ENCODE assay signal across 8 mouse cellular contexts in the genomic region with DNA sequence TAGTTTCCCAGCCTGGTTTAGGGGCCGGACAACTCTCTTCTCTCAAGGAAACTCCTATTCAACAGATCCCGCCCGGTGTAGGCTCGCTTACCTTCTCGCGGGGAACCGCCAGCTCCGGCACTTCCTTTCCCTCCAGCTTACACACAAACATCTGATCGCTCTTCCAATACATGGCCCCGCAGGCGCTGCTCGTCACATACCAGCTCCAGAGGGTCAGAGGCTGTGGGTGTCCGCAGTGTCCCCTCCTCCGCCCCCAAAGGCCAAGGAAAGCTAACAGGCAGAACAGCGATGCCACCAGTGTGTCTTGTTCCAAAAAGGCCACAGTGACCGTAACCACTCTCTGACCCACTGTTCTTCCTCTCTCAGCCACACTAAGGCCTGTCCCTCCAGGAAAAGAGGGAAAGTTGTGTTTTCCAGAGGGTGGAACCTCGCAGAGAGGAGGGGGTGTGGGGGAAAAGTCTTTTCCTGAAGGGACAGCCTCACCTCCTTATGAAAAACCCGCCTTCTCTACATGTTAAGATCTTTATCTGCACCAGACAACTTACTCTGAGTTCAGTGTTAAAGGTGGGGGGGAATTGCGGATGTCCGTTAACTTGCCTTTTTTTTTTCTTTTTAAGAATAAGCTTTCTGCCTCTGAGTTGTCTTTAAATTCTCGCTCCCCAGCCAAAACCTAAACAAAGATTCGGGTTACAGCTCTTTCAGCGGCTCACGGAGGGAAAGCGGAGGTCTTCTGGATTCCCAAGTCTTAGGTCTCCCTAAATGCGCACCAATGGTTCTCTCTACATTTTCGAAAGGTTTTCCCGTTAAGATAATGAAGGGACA. TPM values are rescaled to one million over a fixed set of nuclear protein-coding genes. Genes with fewer than 3 reads are reported as not detected.
A peak's percentile ranks its signal among the peaks of the same experiment; 100 is the strongest.
DNase-seq lines count a peak whose midpoint lies in the region; ATAC-seq lines count a peak whose summit lies in the region.

A gene (minus strand): TSS at position 479 of the 822 bp plus-strand sequence.

- H3K4me2 ChIP-seq in hindbrain, embryonic 16.5 days (ENCODE audit: low read length), result 0 out of 2 replicates have a peak within 1 kb of the TSS, but pooled peaks have one; percentile 10
- H3K4me2 ChIP-seq in midbrain, embryonic 12.5 days (replicated peaks), result peak within 1 kb of the TSS; percentile 63

- H3K36me3 ChIP-seq in hindbrain, embryonic 16.5 days (ENCODE audit: control insufficient read depth, insufficient read depth, low read length), result no peaks in the 10 kb centered on the region
- H3K36me3 ChIP-seq in midbrain, embryonic 12.5 days, result no peaks in the 10 kb centered on the region

- no peak within 1 kb of the TSS for H3K27ac ChIP-seq in hindbrain, embryonic 16.5 days (ENCODE audit: low read depth, low read length)
- H3K27ac ChIP-seq in midbrain, embryonic 12.5 days (replicated peaks), result no peak within 1 kb of the TSS

- H3K4me3 ChIP-seq in hindbrain, embryonic 16.5 days (ENCODE audit: low read length), result no peak within 1 kb of the TSS; the same call in 1 of the 2 replicates
- H3K4me3 ChIP-seq in midbrain, embryonic 12.5 days, result peak within 1 kb of the TSS; percentile 38

- peak; percentile 18 for DNase-seq in adrenal gland, postnatal 14 days
- no peak for DNase-seq in adrenal gland, adult 18-20 months (ENCODE audit: low spot score in 2 of 2)
- peak; percentile 22 for DNase-seq in testis, postnatal 14 days (ENCODE audit: low spot score)
- no peak for DNase-seq in testis, postnatal 10 days (ENCODE audit: low spot score)
- DNase-seq in thymus, postnatal 4 days, result no peak
- no peak for DNase-seq in layer of hippocampus, postnatal 36 days

- 1% methylated on average over 28 of the region's 28 CpGs for WGBS in hindbrain, embryonic 16.5 days
- under 1% methylated on average over 28 of the region's 28 CpGs for WGBS in midbrain, embryonic 12.5 days

- peak; percentile 22; the same call in 1 of the 2 replicates for ATAC-seq in hindbrain, embryonic 16.5 days
- ATAC-seq in midbrain, embryonic 12.5 days (ENCODE audit: low FRiP score, low read depth), result no peak

- peaks cover 40% of the 10 kb centered on the region for H3K27me3 ChIP-seq in hindbrain, embryonic 16.5 days (replicated peaks; ENCODE audit: control insufficient read depth, insufficient read depth, low read length)
- H3K27me3 ChIP-seq in midbrain, embryonic 12.5 days, result peaks cover 88% of the 10 kb centered on the region

- H3K9ac ChIP-seq in hindbrain, embryonic 16.5 days (ENCODE audit: low read depth, low read length), result no peak within 1 kb of the TSS
- no peak within 1 kb of the TSS for H3K9ac ChIP-seq in midbrain, embryonic 12.5 days (replicated peaks)

- peaks cover 9% of the 10 kb centered on the region for H3K4me1 ChIP-seq in hindbrain, embryonic 16.5 days (ENCODE audit: control insufficient read depth, insufficient read depth, low read depth, low read length)
- H3K4me1 ChIP-seq in midbrain, embryonic 12.5 days, result peaks cover 27% of the 10 kb centered on the region

- H3K9me3 ChIP-seq in hindbrain, embryonic 16.5 days (ENCODE audit: control insufficient read depth, low read length), result no peaks in the 10 kb centered on the region
- no peaks in the 10 kb centered on the region for H3K9me3 ChIP-seq in midbrain, embryonic 12.5 days

RNA-seq across cellular contexts. Expression of the gene that starts here (rescaled TPM):
- 0.63 and 2.0 TPM in 2 replicates for total RNA-seq in adrenal gland, postnatal 14 days (2021)
- total RNA-seq in adrenal gland, adult 18-20 months (2021), result under 1 TPM; 0.13 to 0.36 TPM
- 0.29 and 2.0 TPM in 2 replicates for polyA plus RNA-seq in hindbrain, embryonic 16.5 days (2015; fragmentation: Nextera tagmentation; extraction: Ambion mirVana)
- 0.50 and 1.2 TPM in 2 replicates for polyA plus RNA-seq in midbrain, embryonic 12.5 days (2016; fragmentation: Nextera tagmentation; extraction: Ambion mirVana)
- not detected for total RNA-seq in layer of hippocampus, postnatal 36 days (2021)

Comparison
In these comparisons a context has a peak if more than half of its experiments do, and no peak if none do; other contexts are left out.
1. DNase-seq: peak in adrenal gland, postnatal 14 days (single experiment) and testis, postnatal 14 days (single experiment); none in adrenal gland, adult 18-20 months (0 of 2), testis, postnatal 10 days (single experiment), thymus, postnatal 4 days (single experiment) and layer of hippocampus, postnatal 36 days (0 of 2).